Mouse (Mus musculus): ENCODE results near the gene Hip1. TPM values are rescaled to one million over a fixed set of nuclear protein-coding genes. Genes with fewer than 3 reads are reported as not detected.

The Hip1 gene
- total and polyA plus RNA-seq, 3 experiments, result 0.23 to 0.75 TPM; not detected in 1

- no peak overlapping the region for H3K4me3 ChIP-seq (ENCODE audit: control insufficient read depth in 1 of 2, insufficient read depth in 1 of 2, low read depth in 2 of 2, low read length in 2 of 2)
- H3K27me3 ChIP-seq (ENCODE audit: control insufficient read depth in 1 of 2, insufficient read depth in 2 of 2, low read length in 2 of 2), result no peaks in the 10 kb centered on the region; a peak in 1 of 4 replicates
- H3K9ac ChIP-seq (ENCODE audit: control insufficient read depth, low read depth, low read length, poor library complexity, severe bottlenecking), result no peak overlapping the region
- no peak for DNase-seq (ENCODE audit: low read depth, low spot score)
- H3K9me3 ChIP-seq (replicated peaks; ENCODE audit: insufficient read depth, low read length), result no peaks in the 10 kb centered on the region
- TF ChIP-seq MYC (IDR thresholded peaks at IDR 0.05; ENCODE audit: low read depth, low read length) (no peak), MAZ (IDR thresholded peaks at IDR 0.05; ENCODE audit: low read depth, low read length) (no peak), ZNF384 (IDR thresholded peaks at IDR 0.05; ENCODE audit: low read depth, low read length) (no peak), NELFE (IDR thresholded peaks at IDR 0.05; ENCODE audit: low read depth, low read length) (no peak), POLR2AphosphoS2 (IDR thresholded peaks at IDR 0.05; ENCODE audit: low read length) (no peak), MAFK (IDR thresholded peaks at IDR 0.05; ENCODE audit: borderline replicate concordance, low read depth, low read length) (no peak), MYB (IDR thresholded peaks at IDR 0.05; ENCODE audit: low read depth, low read length) (no peak), MAX (IDR thresholded peaks at IDR 0.05; ENCODE audit: low read length) (no peak), NRF1 (IDR thresholded peaks at IDR 0.05; ENCODE audit: insufficient read depth, low read depth, low read length, poor library complexity, severe bottlenecking) (no peak), ZMIZ1 (IDR thresholded peaks at IDR 0.05; ENCODE audit: low read depth, low read length) (no peak), CHD2 (IDR thresholded peaks at IDR 0.05; ENCODE audit: low read length) (no peak), TBP (IDR thresholded peaks at IDR 0.05; ENCODE audit: low read depth, low read length) (no peak), CHD1 (IDR thresholded peaks at IDR 0.05; ENCODE audit: low read depth, low read length) (no peak), CTCF (IDR thresholded peaks at IDR 0.05 in 2 of 3, conservative IDR thresholded peaks at IDR 0.05 in 1 of 3; ENCODE audit: control insufficient read depth in 1 of 3, insufficient read depth in 1 of 3, low read depth in 2 of 3, low read length in 3 of 3, poor library complexity in 1 of 3, severe bottlenecking in 1 of 3) (no peak), KAT2A (conservative IDR thresholded peaks at IDR 0.05; ENCODE audit: low read depth, low read length) (no peak), SIN3A (IDR thresholded peaks at IDR 0.05; ENCODE audit: low read length) (no peak)
- no peak overlapping the region for H3K27ac ChIP-seq (ENCODE audit: control insufficient read depth, low read depth, low read length)
- H3K36me3 ChIP-seq (ENCODE audit: control insufficient read depth in 1 of 2, insufficient read depth in 2 of 2, low read length in 2 of 2), result no peaks in the 10 kb centered on the region
- no peaks in the 10 kb centered on the region for H3K4me1 ChIP-seq (ENCODE audit: control insufficient read depth in 1 of 2, insufficient read depth in 2 of 2, low read length in 2 of 2)
- no peaks in the 10 kb centered on the region for H3K79me2 ChIP-seq (ENCODE audit: control insufficient read depth, insufficient read depth, low read length, poor library complexity)
Measured at GRCm38 (mm10) chr5:135585691-135586090, 40.8 kb upstream of the Hip1 start.

GRCm38 (mm10) chr5:135582330-135582729, 37.4 kb upstream of the Hip1 start:
- Histone ChIP-seq H3K27ac (ENCODE audit: control insufficient read depth, low read depth, low read length) (no peak overlapping the region), H3K4me1 (ENCODE audit: control insufficient read depth in 1 of 2, insufficient read depth in 2 of 2, low read length in 2 of 2) (no peaks in the 10 kb centered on the region), H3K36me3 (ENCODE audit: control insufficient read depth in 1 of 2, insufficient read depth in 2 of 2, low read length in 2 of 2) (no peaks in the 10 kb centered on the region), H3K79me2 (ENCODE audit: control insufficient read depth, insufficient read depth, low read length, poor library complexity) (no peaks in the 10 kb centered on the region), H3K4me3 (ENCODE audit: control insufficient read depth in 1 of 2, insufficient read depth in 1 of 2, low read depth in 2 of 2, low read length in 2 of 2) (no peak overlapping the region), H3K9me3 (replicated peaks; ENCODE audit: insufficient read depth, low read length) (no peaks in the 10 kb centered on the region), H3K9ac (ENCODE audit: control insufficient read depth, low read depth, low read length, poor library complexity, severe bottlenecking) (no peak overlapping the region), H3K27me3 (ENCODE audit: control insufficient read depth in 1 of 2, insufficient read depth in 2 of 2, low read length in 2 of 2) (no peaks in the 10 kb centered on the region)
- no peak for DNase-seq (ENCODE audit: low read depth, low spot score)
- TF ChIP-seq CTCF (IDR thresholded peaks at IDR 0.05 in 2 of 3, conservative IDR thresholded peaks at IDR 0.05 in 1 of 3; ENCODE audit: control insufficient read depth in 1 of 3, insufficient read depth in 1 of 3, low read depth in 2 of 3, low read length in 3 of 3, poor library complexity in 1 of 3, severe bottlenecking in 1 of 3) (no peak), MXI1 (IDR thresholded peaks at IDR 0.05; ENCODE audit: low read depth, low read length) (no peak), ZC3H11A (IDR thresholded peaks at IDR 0.05; ENCODE audit: low read depth, low read length) (no peak), BHLHE40 (IDR thresholded peaks at IDR 0.05; ENCODE audit: borderline replicate concordance, low read depth, low read length) (no peak), USF2 (IDR thresholded peaks at IDR 0.05; ENCODE audit: borderline replicate concordance in 1 of 2, insufficient read depth in 1 of 2, low read depth in 1 of 2, low read length in 2 of 2) (no peak), NELFE (IDR thresholded peaks at IDR 0.05; ENCODE audit: low read depth, low read length) (no peak), E2F4 (IDR thresholded peaks at IDR 0.05; ENCODE audit: borderline replicate concordance, low read depth, low read length) (no peak), TAL1 (IDR thresholded peaks at IDR 0.05; ENCODE audit: low read length) (no peak), MAZ (IDR thresholded peaks at IDR 0.05; ENCODE audit: low read depth, low read length) (no peak), POLR2AphosphoS5 (IDR thresholded peaks at IDR 0.05; ENCODE audit: borderline replicate concordance, low read depth, low read length) (no peak), ZMIZ1 (IDR thresholded peaks at IDR 0.05; ENCODE audit: low read depth, low read length) (no peak), NRF1 (IDR thresholded peaks at IDR 0.05; ENCODE audit: insufficient read depth, low read depth, low read length, poor library complexity, severe bottlenecking) (no peak), ZNF384 (IDR thresholded peaks at IDR 0.05; ENCODE audit: low read depth, low read length) (no peak), EP300 (IDR thresholded peaks at IDR 0.05; ENCODE audit: low read depth in 1 of 2, low read length in 2 of 2) (no peak), MEF2A (IDR thresholded peaks at IDR 0.05; ENCODE audit: extremely low read depth, insufficient replicate concordance, low read depth, low read length, poor library complexity, severe bottlenecking) (no peak), TBP (IDR thresholded peaks at IDR 0.05; ENCODE audit: low read depth, low read length) (no peak), GABPA (IDR thresholded peaks at IDR 0.05; ENCODE audit: low read depth, low read length) (no peak), UBTF (IDR thresholded peaks at IDR 0.05; ENCODE audit: borderline replicate concordance, insufficient read depth, low read depth, low read length) (no peak), SIN3A (IDR thresholded peaks at IDR 0.05; ENCODE audit: low read length) (no peak)

Data from MEL (cell line).